Mouse (Mus musculus): ENCODE measurements around the gene Cox19.

- no peak for TF ChIP-seq POLR2A (IDR thresholded peaks at IDR 0.05; ENCODE audit: borderline replicate concordance, insufficient read depth, low read length)
- TF ChIP-seq CTCF (IDR thresholded peaks at IDR 0.05; ENCODE audit: borderline replicate concordance, insufficient read depth, low read depth, low read length), result no peak
These were observed 12.3 kb downstream of the Cox19 start for GRCm38 (mm10) chr5:139338891-139339290.
